Mouse (Mus musculus) olfactory bulb, adult 2 months (tissue): ENCODE measurements around the gene Zfhx3. TPM values are rescaled to one million over a fixed set of nuclear protein-coding genes. Genes with fewer than 3 reads are reported as not detected.

Experiments
- H3K27ac ChIP-seq: fragments of 200-500 bp; 2 replicates; pipeline ENCODE4 v1.5.1; 2012; ENCODE audit warnings: low read depth, low read length; ENCODE audit not compliant: insufficient read depth
- H3K4me1 ChIP-seq: fragments of 200-500 bp; 2 replicates; pipeline ENCODE4 v1.6.1; 2012; ENCODE audit warnings: low read length; ENCODE audit not compliant: control insufficient read depth, insufficient read depth
- H3K4me3 ChIP-seq: fragments of 200-500 bp; 2 replicates; pipeline ENCODE4 v1.5.1; 2012; ENCODE audit warnings: mild to moderate bottlenecking, low read depth, low read length, moderate library complexity; ENCODE audit not compliant: insufficient read depth
- CTCF ChIP-seq: fragments of 200-500 bp; IDR thresholded peaks from 2 replicates; pipeline ENCODE4 v1.5.1; 2012; ENCODE audit warnings: low read depth, mild to moderate bottlenecking, low read length, moderate library complexity; ENCODE audit not compliant: insufficient read depth
- POLR2A ChIP-seq: fragments of 200-500 bp; IDR thresholded peaks from 2 replicates; pipeline ENCODE4 v1.6.1; 2012; ENCODE audit warnings: mild to moderate bottlenecking, low read depth, low read length, moderate library complexity; ENCODE audit not compliant: insufficient read depth
- WGBS: fragments of 180-500 bp; shearing (Covaris S2); methylation state at CpG from one replicate; pipeline ENCODE4 v1.1.7; 2018; 5-methylcytosine and 5-hydroxymethylcytosine counted together
- polyA plus RNA-seq: library from polyadenylated mRNA; stranded (reverse); fragments of >200 nt; gene quantifications from 2 replicates; pipeline ENCODE4 v1.2.4, GENCODE M21; 2012; ENCODE audit warnings: low replicate concordance; ENCODE audit not compliant: missing spikeins, insufficient read depth, insufficient read length

Gene Zfhx3
- polyA plus RNA-seq, 1 experiment, result not detected

GRCm38 (mm10) chr8:108621296-108621695 lies 678.9 kb downstream of the Zfhx3 start:
- WGBS, result 66% methylated on average over 7 of the region's 7 CpGs
- no peak overlapping the region for H3K27ac ChIP-seq
- TF ChIP-seq POLR2A (no peak), CTCF (no peak)
- H3K4me1 ChIP-seq, result no peaks in the 10 kb centered on the region
- H3K4me3 ChIP-seq, result no peak overlapping the region

- H3K4me1 ChIP-seq, result no peaks in the 10 kb centered on the region
- 80% methylated on average over 5 of the region's 5 CpGs for WGBS
- H3K4me3 ChIP-seq, result no peak overlapping the region
- no peak for TF ChIP-seq POLR2A
- TF ChIP-seq CTCF, result no peak
- no peak overlapping the region for H3K27ac ChIP-seq
Measured at GRCm38 (mm10) chr8:108623660-108624059, 681.2 kb downstream of the Zfhx3 start.

- TF ChIP-seq POLR2A (no peak), CTCF (no peak)
- Histone ChIP-seq H3K27ac (no peak overlapping the region), H3K4me1 (no peaks in the 10 kb centered on the region), H3K4me3 (no peak overlapping the region)
- 85% methylated on average over 9 of the region's 9 CpGs for WGBS
Measured at GRCm38 (mm10) chr8:108625571-108626120, 683.2 kb downstream of the Zfhx3 start.

- Histone ChIP-seq H3K27ac (no peak overlapping the region), H3K4me3 (no peak overlapping the region), H3K4me1 (no peaks in the 10 kb centered on the region)
- WGBS, result 100% methylated on average over 1 of the region's 1 CpGs
- no peak for TF ChIP-seq CTCF
- no peak for TF ChIP-seq POLR2A
Measured at GRCm38 (mm10) chr8:108631069-108631468, 688.6 kb downstream of the Zfhx3 start.

- Histone ChIP-seq H3K27ac (no peak overlapping the region), H3K4me1 (no peaks in the 10 kb centered on the region), H3K4me3 (no peak overlapping the region)
- TF ChIP-seq POLR2A, result no peak
- whole genome bisulfite sequencing, result 78% methylated on average over 3 of the region's 3 CpGs
Measured at GRCm38 (mm10) chr8:108634282-108634681, 691.8 kb downstream of the Zfhx3 start.

GRCm38 (mm10) chr8:108637887-108638286 lies 695.4 kb downstream of the Zfhx3 start:
- Histone ChIP-seq H3K4me3 (no peak overlapping the region), H3K27ac (no peak overlapping the region), H3K4me1 (no peaks in the 10 kb centered on the region)
- TF ChIP-seq CTCF (no peak), POLR2A (no peak)
- 95% methylated on average over 2 of the region's 2 CpGs for WGBS

GRCm38 (mm10) chr8:108645660-108646059 lies 703.2 kb downstream of the Zfhx3 start:
- WGBS, result 84% methylated on average over 3 of the region's 3 CpGs
- no peak overlapping the region for H3K27ac ChIP-seq
- no peak overlapping the region for H3K4me3 ChIP-seq
- no peaks in the 10 kb centered on the region for H3K4me1 ChIP-seq
- TF ChIP-seq CTCF (no peak), POLR2A (no peak)

- WGBS, result 61% methylated on average over 8 of the region's 8 CpGs
- TF ChIP-seq CTCF (no peak), POLR2A (no peak)
Measured at GRCm38 (mm10) chr8:108647556-108647955, 705.1 kb downstream of the Zfhx3 start.

GRCm38 (mm10) chr8:108648993-108649392 lies 706.5 kb downstream of the Zfhx3 start:
- no peak overlapping the region for H3K4me3 ChIP-seq
- H3K27ac ChIP-seq, result no peak overlapping the region
- WGBS, result 95% methylated on average over 6 of the region's 6 CpGs
- TF ChIP-seq POLR2A (no peak), CTCF (no peak)
- H3K4me1 ChIP-seq, result no peaks in the 10 kb centered on the region

More at GRCm38 (mm10) chr8:108647556-108647955, 705.1 kb downstream of the Zfhx3 start:
- H3K4me3 ChIP-seq, result no peak overlapping the region
- H3K4me1 ChIP-seq, result no peaks in the 10 kb centered on the region
- H3K27ac ChIP-seq, result no peak overlapping the region

- Histone ChIP-seq H3K27ac (no peak overlapping the region), H3K4me1 (no peaks in the 10 kb centered on the region), H3K4me3 (no peak overlapping the region)
- TF ChIP-seq CTCF (no peak), POLR2A (no peak)
- WGBS, result 89% methylated on average over 8 of the region's 8 CpGs
Measured at GRCm38 (mm10) chr8:108650837-108651236, 708.4 kb downstream of the Zfhx3 start.
